Mouse (Mus musculus) olfactory bulb, adult 2 months (tissue): ENCODE measurements around the gene Ifngr2.

Source experiments
- CTCF ChIP-seq: fragments of 200-500 bp; IDR thresholded peaks from 2 replicates; pipeline ENCODE4 v1.5.1; 2012; ENCODE audit warnings: low read depth, mild to moderate bottlenecking, low read length, moderate library complexity; ENCODE audit not compliant: insufficient read depth
- POLR2A ChIP-seq: fragments of 200-500 bp; IDR thresholded peaks from 2 replicates; pipeline ENCODE4 v1.6.1; 2012; ENCODE audit warnings: mild to moderate bottlenecking, low read depth, low read length, moderate library complexity; ENCODE audit not compliant: insufficient read depth

DNA sequence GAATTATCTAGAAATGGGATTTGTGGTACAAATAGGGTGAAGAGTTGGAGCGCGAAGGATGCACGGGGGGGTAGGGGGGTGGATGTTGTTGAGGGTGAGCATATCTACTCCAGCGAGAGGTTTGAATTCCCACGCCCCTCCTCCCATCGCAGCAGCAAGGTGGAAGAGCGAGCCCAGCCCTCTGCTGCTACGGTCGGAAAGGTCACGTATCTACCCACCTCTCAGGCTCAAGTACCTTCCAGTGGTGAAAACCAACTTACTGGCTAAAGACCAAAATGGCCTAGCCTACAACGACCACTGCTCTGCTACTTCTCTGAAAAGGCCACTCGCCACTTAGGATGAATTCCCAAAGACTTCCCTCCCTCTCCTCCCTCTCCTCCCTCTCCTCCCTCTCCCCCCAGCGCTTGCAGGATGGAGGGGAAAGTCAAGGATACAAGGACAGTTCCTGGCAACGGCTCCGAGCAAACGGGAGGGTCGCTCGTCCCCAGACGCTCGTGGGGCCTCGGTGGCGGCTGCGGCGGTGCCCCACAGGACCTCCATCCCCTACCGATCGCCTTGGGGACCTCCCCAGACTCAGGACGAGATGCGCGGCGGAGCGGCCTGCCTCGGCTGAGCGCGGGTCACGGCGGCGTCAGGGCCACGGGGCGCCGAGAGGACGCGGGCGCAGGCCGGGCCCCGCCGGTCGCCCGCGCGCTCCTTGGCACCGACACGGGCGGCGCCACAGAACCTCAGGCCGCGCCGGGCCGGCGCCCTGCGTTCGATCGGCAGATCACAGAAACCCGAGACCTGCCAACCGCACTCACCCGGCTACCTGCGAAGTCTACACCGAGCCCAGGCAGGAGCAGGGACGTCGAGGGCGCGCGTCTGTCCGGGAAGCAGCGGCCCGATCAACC lies 50.2 kb downstream of the Ifngr2 start:
- TF ChIP-seq CTCF (no peak), POLR2A (peak; percentile 56; the same call in 1 of the 2 replicates)
